Mouse (Mus musculus) right cerebral cortex, postnatal 36 days (tissue): ENCODE data around the gene Lysmd4.

Experiments used
- DNase-seq, 2 experiments: peaks; one replicate each; pipeline ENCODE4 v3.0.0; 2022; ENCODE audit warnings: low spot score in 2 of 2, mixed read lengths in 1 of 2

The Lysmd4 gene

DNA sequence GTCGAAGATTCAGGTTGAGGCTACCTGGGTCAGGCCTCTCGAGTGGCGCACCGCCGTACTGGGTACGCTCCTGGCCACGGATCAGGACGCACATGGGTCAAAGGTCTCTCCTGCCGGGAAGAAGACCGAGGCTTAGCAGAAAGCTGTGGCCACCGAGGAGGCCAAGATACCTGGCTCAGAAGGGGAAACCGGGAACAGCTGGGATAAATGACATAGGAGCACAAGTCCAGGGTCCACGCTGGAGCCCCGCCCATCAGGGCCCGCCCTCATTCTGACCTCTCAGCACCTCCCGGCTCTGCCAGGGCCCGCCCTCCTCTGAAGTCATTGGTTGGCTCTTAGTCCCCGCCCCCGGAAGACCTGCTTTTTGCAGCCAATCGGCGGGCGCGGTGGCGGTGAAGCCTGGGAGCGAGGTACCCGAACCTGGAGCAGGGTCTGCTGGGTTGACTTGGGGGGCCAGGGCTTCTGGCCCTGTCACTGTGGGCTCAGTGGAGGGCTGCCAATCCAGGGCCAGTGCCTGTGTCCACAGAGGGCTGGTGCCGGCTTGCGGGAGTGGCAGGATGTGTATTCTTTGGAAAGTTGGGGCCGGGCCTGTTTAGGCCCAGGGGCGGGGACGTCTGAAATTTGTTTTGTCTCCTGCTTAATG is at the start of gene Lysmd4:
Gene Lysmd4, plus strand, starts transcription at position 325 of the 643 bp plus-strand sequence.
- peak; percentile 93 to 94 for DNase-seq

DNA sequence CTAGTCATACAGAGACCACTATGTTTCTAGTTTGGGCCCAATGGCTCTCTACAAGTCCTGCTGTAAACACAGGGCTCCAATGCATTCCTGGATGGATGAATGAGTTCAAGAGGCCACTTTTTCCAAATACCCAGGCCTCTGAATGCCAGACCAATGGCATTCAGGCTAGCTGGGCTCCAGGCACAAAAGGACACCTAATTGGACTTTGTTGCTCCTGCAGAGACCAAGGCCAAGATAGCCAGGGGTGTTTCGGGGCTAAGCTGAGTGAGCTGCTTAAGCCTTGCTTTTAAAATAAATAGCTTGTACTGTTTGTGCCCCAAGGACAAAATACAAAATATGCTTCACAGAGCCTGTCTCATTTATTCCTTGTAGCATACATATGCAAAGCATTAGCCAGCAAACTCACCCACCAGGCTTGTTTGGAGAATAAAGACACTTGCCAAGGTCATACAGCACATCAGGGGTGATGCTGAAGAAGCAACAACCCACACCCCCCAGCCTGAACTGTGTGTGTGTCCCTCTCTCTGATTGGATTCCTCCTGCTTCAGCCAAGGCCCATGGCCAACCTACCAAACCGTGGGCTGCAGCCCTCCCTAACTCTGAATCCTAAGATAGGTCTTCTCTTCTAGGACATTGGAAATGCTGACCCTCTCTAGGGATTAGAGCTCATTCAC is 48.7 kb upstream of the Lysmd4 start:
- no peak for DNase-seq

DNA sequence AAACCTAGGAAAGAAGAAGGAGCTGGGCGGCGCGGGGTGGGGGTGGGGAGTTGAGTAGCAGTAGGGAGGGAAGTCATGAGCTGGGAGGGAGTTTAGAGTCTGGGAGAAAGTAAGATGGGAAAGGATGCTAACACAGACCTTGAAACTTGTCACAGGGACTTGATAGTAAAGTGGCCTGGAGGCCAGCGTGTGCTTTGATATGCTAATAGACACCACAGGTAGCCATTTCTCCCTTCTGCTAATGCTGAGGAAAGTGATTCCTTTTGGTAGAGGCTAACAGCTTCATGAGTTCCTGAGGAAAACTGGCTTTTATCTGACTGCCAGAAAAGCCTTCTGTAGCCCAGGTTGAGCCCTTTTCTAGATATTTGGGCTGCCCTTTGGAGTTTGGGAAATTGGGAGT is 38.6 kb upstream of the Lysmd4 start:
- DNase-seq, result no peak

DNA sequence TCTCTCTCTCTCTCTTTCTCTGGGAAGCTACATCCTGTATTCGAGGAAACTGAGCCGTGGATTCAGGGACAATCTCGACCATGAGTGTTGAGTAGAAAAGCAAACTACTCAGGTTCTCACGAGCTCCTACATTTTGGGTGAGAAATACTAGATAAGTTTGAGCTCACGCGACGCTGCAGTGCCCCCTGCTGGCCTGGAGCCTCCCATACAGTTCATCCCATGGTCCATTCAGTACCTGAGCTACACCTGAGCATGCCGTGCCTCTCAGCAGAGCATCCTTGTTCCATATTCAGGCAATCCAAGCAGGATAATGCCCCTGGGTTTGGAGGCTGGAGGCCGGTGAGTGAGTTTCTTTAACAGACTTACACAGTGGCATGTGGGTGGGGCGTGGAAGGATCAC is 22.9 kb upstream of the Lysmd4 start:
- peak; percentile 27 to 48 for DNase-seq

DNA sequence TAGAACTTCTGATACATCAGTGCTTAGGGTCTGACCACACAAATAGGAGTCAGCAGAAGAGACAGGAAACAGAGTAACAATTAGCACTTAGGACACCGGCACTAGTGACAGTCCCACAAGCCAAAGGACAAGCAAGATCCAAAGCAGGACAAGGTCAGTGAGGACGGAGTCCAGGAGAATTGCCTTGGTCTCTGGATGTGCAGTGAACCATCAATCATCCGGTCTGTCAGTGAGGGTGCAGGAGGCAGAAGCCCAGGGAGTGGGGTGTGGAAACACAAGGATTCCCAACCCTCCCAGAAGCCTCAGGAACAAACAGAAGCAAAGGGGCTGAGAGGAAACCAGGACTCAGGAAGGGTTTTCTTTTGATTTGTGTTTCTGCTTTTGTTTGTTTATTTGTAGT is 18.7 kb upstream of the Lysmd4 start:
- no peak for DNase-seq

DNA sequence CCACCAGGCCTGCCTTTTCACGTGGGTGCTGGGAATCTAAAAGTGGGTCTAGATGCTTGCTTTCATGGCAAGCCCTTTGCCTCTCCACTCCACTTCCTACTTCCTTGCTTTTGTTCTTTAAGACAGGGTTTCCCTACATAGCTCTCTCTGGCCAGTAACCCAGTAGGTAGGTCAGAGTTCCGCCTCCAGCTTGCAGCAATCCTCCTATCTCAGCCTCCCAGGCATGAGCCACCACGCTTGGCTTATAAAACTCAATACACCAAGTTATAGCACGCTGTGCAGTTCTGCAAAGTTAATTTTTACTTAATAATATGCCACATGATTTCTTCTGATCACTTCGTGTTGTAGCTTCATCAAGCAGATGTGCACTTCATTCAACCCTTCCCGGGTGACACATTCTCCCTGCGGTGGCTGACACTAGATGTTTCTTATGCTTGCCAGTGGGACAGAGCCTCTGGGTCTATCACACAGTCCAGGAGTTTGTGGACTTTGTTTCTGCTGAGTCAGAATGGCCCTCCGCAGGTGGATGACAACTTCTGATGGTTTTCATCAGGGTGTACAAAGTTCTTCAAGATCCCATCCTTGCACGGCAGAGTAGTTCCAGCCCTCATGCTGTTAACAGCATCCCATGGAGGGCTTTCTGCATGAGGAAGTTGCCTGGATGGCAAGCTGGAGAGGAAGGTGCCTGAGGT is 16.5 kb upstream of the Lysmd4 start:
- DNase-seq, result no peak

DNA sequence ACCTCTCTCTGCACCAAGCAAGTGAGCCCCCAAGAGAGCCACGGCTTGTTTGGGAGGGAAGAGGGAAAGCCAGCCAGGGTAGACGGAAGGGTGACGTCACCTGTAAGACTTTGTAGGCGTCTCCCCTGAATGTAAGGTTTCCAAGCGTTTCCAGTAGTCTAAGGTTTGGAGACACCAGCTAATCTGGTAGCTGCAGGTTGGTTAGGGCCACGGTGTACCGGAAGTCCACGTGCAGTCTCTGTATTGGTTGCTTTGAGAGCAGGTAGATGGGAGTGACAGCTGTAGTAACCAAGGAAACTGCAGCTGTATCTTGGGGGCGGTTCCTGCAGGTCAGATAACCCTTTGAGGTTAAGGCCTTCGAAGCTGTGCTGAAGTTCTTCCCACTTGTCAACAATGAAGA is 15.8 kb upstream of the Lysmd4 start:
- DNase-seq, result no peak

DNA sequence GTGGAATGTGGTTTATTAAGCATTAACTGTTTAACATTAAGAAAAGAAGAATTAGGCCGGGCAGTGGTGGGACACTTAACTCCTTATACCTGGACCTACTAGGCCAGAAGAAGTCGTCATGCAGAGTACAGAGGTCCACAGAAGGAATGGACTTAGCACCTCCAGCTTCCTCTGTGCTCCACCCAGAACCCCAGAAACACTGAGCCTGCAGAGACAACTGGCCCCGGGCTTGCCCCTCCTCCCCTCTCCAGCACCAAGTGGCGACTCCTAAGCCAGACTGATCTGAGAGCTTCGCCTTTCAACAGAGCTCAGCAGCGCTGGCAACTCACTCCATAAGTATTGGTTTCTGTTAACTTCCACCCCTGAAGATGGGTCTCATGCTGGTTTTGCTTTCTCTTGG is 14.6 kb upstream of the Lysmd4 start:
- no peak for DNase-seq

DNA sequence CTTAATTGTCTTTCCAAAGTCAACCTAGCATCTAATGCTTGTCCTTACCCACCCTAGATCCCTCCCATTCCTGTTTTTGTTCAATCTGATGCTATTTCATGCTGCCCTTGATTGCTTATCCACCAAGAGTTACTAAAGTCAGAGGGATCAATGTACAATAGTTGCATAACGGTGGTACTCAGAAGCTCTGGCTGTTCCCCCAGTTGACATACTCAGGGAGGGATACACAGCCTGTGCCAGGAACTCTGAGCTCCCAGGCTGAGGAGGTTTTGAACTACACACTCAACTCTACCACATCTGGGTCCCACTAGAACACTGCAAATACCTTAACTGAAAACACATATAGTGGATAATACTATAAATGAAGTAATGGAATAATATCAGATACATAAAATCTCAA is 14.0 kb upstream of the Lysmd4 start:
- no peak for DNase-seq

DNA sequence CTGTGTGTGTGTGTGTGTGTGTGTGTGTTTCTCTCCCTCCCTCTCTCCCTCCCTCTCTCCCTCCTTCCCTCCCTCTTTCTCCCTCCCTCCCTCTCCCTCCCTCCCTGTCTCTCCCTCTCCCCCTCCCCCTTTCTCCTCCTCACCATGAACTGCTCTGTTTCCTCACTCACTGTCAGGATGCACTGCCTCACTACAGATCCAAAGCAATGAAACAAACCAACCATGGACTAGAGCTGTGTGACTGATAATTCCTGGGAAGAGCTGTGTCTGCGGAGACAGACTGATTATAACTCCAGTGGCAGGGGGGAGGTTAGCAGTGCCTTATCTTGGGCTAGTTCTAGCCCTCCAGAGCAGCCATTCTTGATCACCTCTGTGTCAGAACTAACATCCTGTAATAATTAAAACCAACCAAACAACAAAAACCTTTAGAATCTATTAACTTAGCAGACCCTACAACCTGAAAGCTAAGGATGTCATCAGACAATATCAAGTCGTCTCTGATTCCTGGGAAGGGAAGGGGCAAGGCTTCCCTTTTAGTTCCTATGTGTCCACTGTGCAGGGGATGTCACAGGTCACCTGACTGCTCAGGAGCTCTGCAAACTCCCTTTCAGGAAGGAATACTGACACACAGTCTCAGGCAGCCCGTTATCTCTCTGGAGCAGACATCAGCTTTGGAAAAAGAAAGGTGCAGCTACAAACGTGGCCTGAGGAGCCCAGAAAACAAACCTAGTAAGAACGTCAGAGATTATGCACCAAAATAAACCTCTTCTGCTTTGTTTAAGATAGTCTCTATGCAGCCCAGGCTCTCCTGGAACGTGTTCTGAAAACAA is 12.1 kb upstream of the Lysmd4 start:
- DNase-seq, result no peak

DNA sequence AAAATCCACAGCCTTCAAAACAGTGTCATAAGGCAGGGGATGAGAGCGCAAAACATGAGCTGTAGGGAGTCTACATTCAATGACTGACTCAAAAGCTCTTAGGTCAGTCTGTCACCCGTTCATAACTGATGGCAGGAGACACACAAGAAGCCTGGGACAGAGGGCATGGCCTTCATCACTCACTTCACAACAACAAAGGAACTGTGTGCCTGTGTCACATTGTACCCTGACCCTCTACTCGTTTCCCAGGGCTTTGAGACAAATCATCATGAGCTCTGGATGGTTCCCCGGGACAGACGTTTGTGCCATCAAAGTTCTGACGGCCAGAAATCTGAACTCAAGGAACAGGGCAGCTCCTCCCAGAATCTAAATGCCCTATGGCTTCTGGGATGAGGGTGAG is 11.0 kb upstream of the Lysmd4 start:
- DNase-seq, result no peak

DNA sequence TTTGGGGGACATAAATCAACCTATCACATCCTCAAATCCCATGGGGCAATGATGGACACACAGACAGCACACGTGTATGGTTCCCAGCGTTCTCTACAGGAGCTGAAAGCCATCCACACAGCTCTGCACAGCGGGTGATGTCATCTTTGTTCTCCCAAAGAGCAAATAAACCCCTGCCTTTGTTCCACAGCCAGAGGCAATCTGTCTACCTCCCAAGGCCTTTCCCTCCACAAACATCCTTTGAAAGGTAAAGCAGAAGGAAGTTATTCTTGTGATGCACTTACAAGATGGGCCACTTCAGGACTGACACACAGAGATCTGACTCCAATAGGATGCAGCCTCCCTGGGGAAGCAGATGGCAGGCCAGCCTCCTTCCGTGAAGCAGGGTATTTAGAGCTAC is 10.4 kb upstream of the Lysmd4 start:
- DNase-seq, result no peak

DNA sequence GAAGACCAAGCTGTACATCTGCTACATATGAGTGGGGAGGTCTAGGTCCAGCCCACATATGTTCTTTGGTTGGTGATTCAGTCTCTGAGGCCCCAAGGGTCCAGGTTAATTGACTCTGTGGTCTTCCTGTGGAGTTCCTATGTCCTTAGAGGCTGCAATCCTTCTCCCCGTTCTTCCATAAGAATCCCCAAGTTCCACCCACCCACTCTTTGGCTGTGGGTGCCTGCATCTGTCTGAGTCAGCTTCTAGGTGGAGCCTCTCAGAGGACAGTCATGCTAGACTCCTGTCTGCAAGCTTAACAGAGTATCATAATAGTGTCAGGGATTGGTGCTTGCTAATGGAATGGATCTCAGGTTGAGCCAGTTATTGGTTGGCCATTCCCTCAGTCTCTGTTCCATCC is 8.8 kb upstream of the Lysmd4 start:
- no peak for DNase-seq

DNA sequence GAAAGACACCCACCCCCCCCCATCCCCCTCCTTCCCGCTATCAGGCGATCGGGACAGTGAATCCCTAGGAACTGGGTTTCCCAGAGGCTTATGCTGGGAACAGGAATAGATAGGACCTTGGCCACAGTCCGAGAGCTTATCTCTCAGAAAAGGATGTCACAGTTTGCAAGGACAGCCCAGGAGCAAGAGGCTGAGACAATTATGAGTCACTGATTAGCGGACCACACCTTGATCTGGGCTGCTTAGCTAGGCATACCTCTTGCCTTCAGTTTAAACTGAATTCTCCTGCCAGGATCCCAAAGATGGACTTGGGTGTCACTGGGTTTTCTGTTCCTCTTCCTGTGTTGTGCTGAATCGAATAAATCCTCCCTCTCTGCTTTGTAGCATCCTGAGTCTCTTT is 6.0 kb upstream of the Lysmd4 start:
- no peak for DNase-seq

DNA sequence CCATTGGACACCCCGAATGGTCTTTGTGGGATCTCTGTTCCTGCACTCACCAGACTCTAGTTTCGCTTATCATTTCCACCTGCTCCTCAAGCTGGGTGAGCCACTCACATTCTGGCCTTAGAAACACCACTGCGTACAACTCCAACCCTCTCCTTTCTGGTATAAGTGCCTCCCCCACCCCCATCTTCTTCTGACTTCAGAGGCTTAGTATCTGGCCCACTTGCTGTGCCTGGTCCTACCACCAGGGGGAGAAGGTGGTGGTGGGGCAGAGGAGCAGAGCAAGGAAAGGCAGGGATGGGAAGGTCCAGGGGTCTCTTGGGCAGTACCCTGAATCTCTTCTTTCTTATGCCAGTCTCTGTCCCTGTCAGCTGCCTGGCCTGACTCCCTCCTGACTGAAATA is 5.3 kb upstream of the Lysmd4 start:
- DNase-seq, result no peak

DNA sequence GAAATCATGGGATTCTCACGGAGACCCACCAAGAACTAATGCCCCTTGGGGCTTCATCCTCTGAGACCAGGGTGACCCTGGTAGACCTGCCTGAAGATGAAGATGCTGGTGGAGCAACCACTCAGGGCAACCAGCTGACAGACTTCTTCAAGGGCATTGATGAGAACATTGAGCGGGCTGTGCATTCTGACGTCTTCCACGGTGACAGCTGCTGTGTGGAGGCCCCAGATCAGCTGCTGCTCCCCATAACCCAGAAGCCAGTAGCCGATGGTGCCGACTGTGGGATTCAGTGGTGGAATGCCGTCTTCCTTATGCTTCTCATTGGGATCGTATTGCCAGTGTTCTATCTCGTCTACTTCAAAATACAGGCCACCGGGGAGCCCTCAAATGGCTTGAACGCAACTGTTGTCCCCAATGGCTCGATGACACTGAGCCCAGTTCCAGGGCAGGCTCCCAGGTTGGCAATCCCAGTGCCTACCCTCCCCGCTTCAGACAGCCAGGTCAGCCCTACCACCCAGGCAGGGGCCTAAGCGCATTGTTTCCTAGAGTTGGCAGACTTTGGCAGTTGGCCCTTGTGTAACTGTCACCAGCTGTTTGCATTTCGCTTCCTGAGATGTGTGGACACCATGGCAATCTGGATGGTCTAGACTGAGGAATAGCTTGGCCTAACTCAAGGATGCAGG is 3.7 kb downstream of the Lysmd4 start:
- no peak for DNase-seq

DNA sequence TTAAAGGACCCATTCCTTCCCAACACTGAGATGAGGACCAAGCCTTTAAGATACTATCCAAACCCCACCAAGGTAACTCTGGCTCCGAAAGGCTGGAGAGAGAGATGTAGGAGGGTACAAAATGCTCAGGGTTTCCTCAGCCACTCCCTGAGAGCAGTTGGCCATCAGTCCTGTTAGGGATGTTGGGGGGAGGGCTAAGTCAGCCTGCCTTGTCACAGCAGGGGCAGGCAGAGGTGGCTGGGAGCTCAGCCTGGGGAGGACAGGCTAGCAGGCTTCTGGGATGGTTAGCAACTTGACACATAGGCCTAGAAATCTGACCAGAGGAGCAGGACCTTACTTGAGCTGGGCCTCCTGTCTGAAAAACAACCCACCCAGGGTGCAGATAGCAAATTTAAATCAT is 5.2 kb downstream of the Lysmd4 start:
- no peak for DNase-seq

DNA sequence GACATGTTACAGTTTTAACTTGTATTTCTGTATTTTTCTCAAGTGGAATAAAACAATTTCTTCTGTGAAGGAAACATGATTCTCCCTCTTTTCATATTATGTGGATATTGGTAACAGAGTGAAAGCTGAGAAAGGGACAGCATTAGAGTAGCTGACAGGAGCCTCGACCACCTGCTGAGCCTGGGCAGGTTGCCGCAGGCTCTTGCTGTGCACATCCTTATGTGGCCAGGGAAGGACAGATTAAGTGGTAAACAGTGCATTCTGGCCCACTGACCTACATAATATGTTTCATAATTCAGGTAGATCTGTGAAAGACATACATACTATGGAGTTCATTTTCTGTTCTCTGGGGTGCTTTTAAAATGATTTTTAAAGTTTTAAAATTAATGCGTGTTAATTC is 6.0 kb downstream of the Lysmd4 start:
- DNase-seq, result no peak

DNA sequence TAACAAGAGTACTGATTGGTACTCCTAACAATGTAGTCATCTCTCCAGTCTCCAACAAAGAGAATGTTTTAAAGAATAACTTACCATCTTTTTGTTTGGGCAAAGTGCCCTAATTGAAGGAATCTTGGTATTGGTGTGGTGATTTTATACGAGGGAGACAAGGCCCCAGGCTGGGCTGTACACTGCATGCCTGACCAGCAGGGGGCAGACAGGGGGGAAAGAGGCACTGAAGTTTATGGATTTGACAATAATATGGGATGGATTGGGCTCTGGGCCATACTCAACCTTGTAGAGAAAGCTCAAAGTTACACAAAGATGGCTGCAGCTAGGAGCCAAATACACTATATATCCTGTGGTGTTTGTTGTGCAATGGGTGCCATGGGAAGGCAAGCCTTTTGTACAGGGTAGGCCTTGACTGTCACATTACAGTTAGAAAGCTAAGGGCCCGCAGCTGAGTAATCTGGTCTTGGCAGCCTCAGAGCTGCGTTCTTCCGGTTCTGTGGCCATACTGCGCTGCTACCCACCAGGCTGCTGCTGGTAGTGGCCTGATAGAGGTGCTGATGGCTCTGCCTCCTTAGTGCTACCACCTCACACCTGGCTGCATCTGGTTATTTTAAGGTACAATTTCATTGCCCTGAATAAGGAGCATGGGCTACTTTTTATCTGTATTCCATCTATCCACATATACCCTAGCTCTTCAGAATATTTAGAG is 6.7 kb downstream of the Lysmd4 start:
- DNase-seq, result no peak

DNA sequence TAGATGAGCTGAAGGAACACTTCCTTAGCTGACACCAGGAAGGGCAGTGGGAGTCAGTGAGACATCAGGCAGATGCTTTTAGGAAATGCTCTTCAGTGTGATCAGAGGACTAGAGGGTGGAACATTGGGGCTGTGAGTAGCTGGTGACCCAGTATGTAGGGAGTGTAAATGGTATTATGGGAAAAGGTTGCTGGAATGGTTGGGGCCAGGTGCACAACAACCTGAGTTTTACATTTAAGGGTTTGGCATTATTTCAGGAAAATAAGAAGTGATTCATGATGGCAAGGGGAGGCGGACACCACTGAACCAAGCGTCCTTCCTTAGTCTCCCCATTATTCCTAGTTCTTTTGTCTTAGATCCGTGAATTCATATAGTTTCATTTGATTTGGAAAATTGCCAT is 7.4 kb downstream of the Lysmd4 start:
- no peak for DNase-seq

DNA sequence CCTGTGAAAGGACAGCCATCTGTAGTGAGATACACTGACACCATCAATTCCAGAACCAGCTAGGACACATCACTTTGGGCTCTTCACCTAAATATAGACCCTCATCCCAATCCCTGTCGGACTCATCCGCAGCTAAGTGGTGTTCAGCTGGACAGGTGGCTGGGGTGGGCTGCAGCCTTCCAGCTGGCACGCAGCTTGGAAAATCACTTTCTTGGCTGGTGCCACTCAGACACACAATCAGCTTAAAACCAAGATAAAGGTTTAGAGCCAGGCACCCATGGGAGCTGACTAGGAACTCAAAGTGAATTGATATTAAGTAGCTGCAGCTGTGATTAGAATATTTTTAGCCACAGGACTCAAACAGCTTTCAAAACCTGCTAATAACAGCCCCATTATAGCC is 7.9 kb downstream of the Lysmd4 start:
- DNase-seq, result no peak
